Mouse (Mus musculus) brain, embryonic 14.5 days (tissue): ENCODE data around the gene Dab1.

ENCODE experiments used
- CTCF ChIP-seq: fragments of 200-500 bp; IDR thresholded peaks from 2 replicates; pipeline ENCODE4 v1.5.1; 2012; ENCODE audit warnings: inconsistent platforms, mild to moderate bottlenecking, moderate library complexity, borderline replicate concordance; ENCODE audit not compliant: insufficient read depth, insufficient read length; ENCODE audit errors: extremely low read depth
- POLR2A ChIP-seq: fragments of 200-500 bp; IDR thresholded peaks from 2 replicates; pipeline ENCODE4 v1.6.1; 2012; ENCODE audit warnings: mild to moderate bottlenecking, inconsistent platforms, borderline replicate concordance; ENCODE audit not compliant: poor library complexity, insufficient read depth, insufficient read length, severe bottlenecking; ENCODE audit errors: extremely low read depth

- no peak for TF ChIP-seq CTCF
- no peak for TF ChIP-seq POLR2A
These were observed 1093.4 kb downstream of the Dab1 start for GRCm38 (mm10) chr4:104712338-104713083.
